9 mouse cellular contexts compared by ENCODE assay signal in the genomic region with DNA sequence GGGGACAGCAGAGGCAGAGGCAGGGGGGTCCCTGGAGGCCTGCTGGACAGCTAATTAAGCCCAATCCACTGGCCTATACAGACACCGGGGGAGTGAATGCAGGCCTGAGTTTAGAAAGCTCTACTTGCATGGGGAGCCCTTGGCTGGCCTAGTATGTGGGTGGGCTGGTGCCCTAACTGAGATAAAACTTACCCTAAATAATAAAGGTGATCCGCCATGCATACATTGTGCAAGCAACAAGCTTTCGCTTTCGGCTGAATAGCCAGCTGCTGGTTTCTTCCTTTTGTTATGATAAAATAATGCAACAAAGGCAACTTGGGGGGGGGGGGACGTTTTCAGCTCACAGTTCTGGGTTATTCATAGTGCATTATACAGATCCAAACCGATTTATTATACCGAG. TPM values are rescaled to one million over a fixed set of nuclear protein-coding genes. Genes with fewer than 3 reads are reported as not detected.
DNase-seq lines count a peak whose midpoint lies in the region; ATAC-seq and TF ChIP-seq lines count a peak whose summit lies in the region.
"Had no signal": no experiment of that assay in that cellular context is flagged by ENCODE, and none has a peak within 500 bp of the region (broad histone marks: within the 10 kb centered on the region; RNA-seq: fewer than 3 reads in every experiment).

No protein-coding gene starts in this region.

- H3K9ac ChIP-seq in forebrain, embryonic 13.5 days = no peak overlapping the region
- no peak overlapping the region for H3K9ac ChIP-seq in forebrain, embryonic 11.5 days (ENCODE audit: low read length)
- H3K9ac ChIP-seq in lung, postnatal 0 days (replicated peaks; ENCODE audit: low read depth) = no peak overlapping the region
- no peak overlapping the region for H3K9ac ChIP-seq in midbrain, embryonic 14.5 days (replicated peaks; ENCODE audit: low read length)
- H3K9ac ChIP-seq in intestine, embryonic 15.5 days = no peak overlapping the region

- TF ChIP-seq CTCF in lung, postnatal 0 days (IDR thresholded peaks at IDR 0.05) = no peak

- H3K9me3 ChIP-seq in forebrain, embryonic 13.5 days (replicated peaks) = no peaks in the 10 kb centered on the region
- no peaks in the 10 kb centered on the region for H3K9me3 ChIP-seq in forebrain, embryonic 11.5 days (ENCODE audit: control insufficient read depth, low read length)
- H3K9me3 ChIP-seq in lung, postnatal 0 days (ENCODE audit: low read length) = no peaks in the 10 kb centered on the region
- no peaks in the 10 kb centered on the region for H3K9me3 ChIP-seq in midbrain, embryonic 14.5 days (ENCODE audit: control insufficient read depth, low read length)
- H3K9me3 ChIP-seq in intestine, embryonic 15.5 days = no peaks in the 10 kb centered on the region

- no peaks in the 10 kb centered on the region for H3K36me3 ChIP-seq in forebrain, embryonic 13.5 days (ENCODE audit: poor library complexity, severe bottlenecking)
- H3K36me3 ChIP-seq in forebrain, embryonic 11.5 days (ENCODE audit: control insufficient read depth, insufficient read depth, low read length) = no peaks in the 10 kb centered on the region
- H3K36me3 ChIP-seq in lung, postnatal 0 days (ENCODE audit: insufficient read depth, low read length) = no peaks in the 10 kb centered on the region
- H3K36me3 ChIP-seq in midbrain, embryonic 14.5 days (ENCODE audit: control insufficient read depth, insufficient read depth, low read length) = no peaks in the 10 kb centered on the region
- no peaks in the 10 kb centered on the region for H3K36me3 ChIP-seq in intestine, embryonic 15.5 days

- ATAC-seq in forebrain, embryonic 13.5 days = no peak
- no peak for ATAC-seq in forebrain, embryonic 11.5 days (replicated peaks; ENCODE audit: low FRiP score)
- ATAC-seq in lung, postnatal 0 days = no peak
- no peak for ATAC-seq in midbrain, embryonic 14.5 days (ENCODE audit: low FRiP score, low TSS enrichment)
- no peak for ATAC-seq in intestine, embryonic 15.5 days

- WGBS in forebrain, embryonic 13.5 days = 38% methylated on average over 7 of the region's 7 CpGs
- 49% methylated on average over 7 of the region's 7 CpGs for WGBS in forebrain, embryonic 11.5 days
- WGBS in lung, postnatal 0 days = 87% methylated on average over 7 of the region's 7 CpGs
- WGBS in midbrain, embryonic 14.5 days = 25% methylated on average over 7 of the region's 7 CpGs
- 86% methylated on average over 7 of the region's 7 CpGs for WGBS in intestine, embryonic 15.5 days

- peak overlapping the region; percentile 68; the same call in 1 of the 2 replicates for H3K4me2 ChIP-seq in forebrain, embryonic 13.5 days
- H3K4me2 ChIP-seq in forebrain, embryonic 11.5 days (ENCODE audit: low read depth, low read length, severe bottlenecking) = no peak overlapping the region
- H3K4me2 ChIP-seq in lung, postnatal 0 days (replicated peaks; ENCODE audit: low read depth, low read length) = no peak overlapping the region
- peak overlapping the region; percentile 74; the same call in 1 of the 2 replicates for H3K4me2 ChIP-seq in midbrain, embryonic 14.5 days (ENCODE audit: low read length)
- no peak overlapping the region for H3K4me2 ChIP-seq in intestine, embryonic 15.5 days (replicated peaks)

- H3K4me3 ChIP-seq in forebrain, embryonic 13.5 days = no peak overlapping the region
- no peak overlapping the region for H3K4me3 ChIP-seq in forebrain, embryonic 11.5 days (ENCODE audit: low read depth, low read length)
- H3K4me3 ChIP-seq in lung, postnatal 0 days (ENCODE audit: low read depth, low read length) = no peak overlapping the region
- H3K4me3 ChIP-seq in midbrain, embryonic 14.5 days (replicated peaks; ENCODE audit: low read depth, low read length) = no peak overlapping the region
- no peak overlapping the region for H3K4me3 ChIP-seq in intestine, embryonic 15.5 days (replicated peaks)

- H3K4me1 ChIP-seq in forebrain, embryonic 13.5 days = peaks cover 12% of the 10 kb centered on the region
- no peaks in the 10 kb centered on the region; the same call in 1 of the 2 replicates for H3K4me1 ChIP-seq in forebrain, embryonic 11.5 days (replicated peaks; ENCODE audit: control insufficient read depth, insufficient read depth, low read length)
- H3K4me1 ChIP-seq in lung, postnatal 0 days (ENCODE audit: insufficient read depth, low read depth, low read length) = 0 out of 2 replicates have a peak, but pooled peaks cover 3% of the 10 kb centered on the region
- peaks cover 8% of the 10 kb centered on the region for H3K4me1 ChIP-seq in midbrain, embryonic 14.5 days (ENCODE audit: control insufficient read depth, insufficient read depth, low read length)
- no peaks in the 10 kb centered on the region for H3K4me1 ChIP-seq in intestine, embryonic 15.5 days (replicated peaks)

- H3K27ac ChIP-seq in forebrain, embryonic 13.5 days = no peak overlapping the region
- H3K27ac ChIP-seq in forebrain, embryonic 11.5 days (ENCODE audit: low read depth, low read length) = no peak overlapping the region
- H3K27ac ChIP-seq in lung, postnatal 0 days (ENCODE audit: low read length) = peak overlapping the region; percentile 26; the same call in 1 of the 2 replicates
- no peak overlapping the region for H3K27ac ChIP-seq in midbrain, embryonic 14.5 days (replicated peaks; ENCODE audit: low read depth, low read length)
- no peak overlapping the region for H3K27ac ChIP-seq in intestine, embryonic 15.5 days

- DNase-seq in forebrain, embryonic 11.5 days (ENCODE audit: low spot score) = no peak
- DNase-seq in lung, postnatal 0 days (ENCODE audit: low spot score) = no peak
- no peak for DNase-seq in lung, postnatal 10 days
- peak; percentile 35 for DNase-seq in ZHBTc4 (ENCODE audit: low read depth, low spot score)
- no peak for DNase-seq in midbrain, embryonic 14.5 days
- no peak for DNase-seq in right cerebral cortex, postnatal 10 days (ENCODE audit: low spot score in 2 of 2)
- DNase-seq: kidney, postnatal 14 days had no signal

- H3K27me3 ChIP-seq in forebrain, embryonic 13.5 days = peaks cover 2% of the 10 kb centered on the region; the same call in 1 of the 2 replicates
- no peaks in the 10 kb centered on the region for H3K27me3 ChIP-seq in forebrain, embryonic 11.5 days (ENCODE audit: control insufficient read depth, insufficient read depth, low read length)
- no peaks in the 10 kb centered on the region for H3K27me3 ChIP-seq in lung, postnatal 0 days (replicated peaks; ENCODE audit: insufficient read depth, low read length)
- H3K27me3 ChIP-seq in midbrain, embryonic 14.5 days (ENCODE audit: control insufficient read depth, insufficient read depth, low read length) = no peaks in the 10 kb centered on the region
- no peaks in the 10 kb centered on the region for H3K27me3 ChIP-seq in intestine, embryonic 15.5 days (replicated peaks)

- no peak for TF ChIP-seq EP300 in lung, postnatal 0 days (IDR thresholded peaks at IDR 0.05)

RNA-seq across cellular contexts. Expression of a gene that starts 18.9 kb away (rescaled TPM):
- polyA plus RNA-seq in forebrain, embryonic 13.5 days (2015; fragmentation: Nextera tagmentation; extraction: Ambion mirVana) = 514 and 545 TPM in 2 replicates
- polyA plus RNA-seq in forebrain, embryonic 11.5 days (2014; fragmentation: Nextera tagmentation; extraction: Ambion mirVana) = 782 and 811 TPM in 2 replicates
- polyA plus RNA-seq in lung, postnatal 0 days (2015; fragmentation: Nextera tagmentation; extraction: Ambion mirVana) = 393 and 433 TPM in 2 replicates
- polyA plus RNA-seq in midbrain, embryonic 14.5 days (2014; fragmentation: Nextera tagmentation; extraction: Ambion mirVana) = 215 and 312 TPM in 2 replicates
- polyA plus RNA-seq in intestine, embryonic 15.5 days (2015; fragmentation: Nextera tagmentation; extraction: Ambion mirVana) = 791 and 835 TPM in 2 replicates

RNA-seq across cellular contexts. Expression of a gene that starts 19.3 kb away (rescaled TPM):
- polyA plus RNA-seq in forebrain, embryonic 13.5 days (2015; fragmentation: Nextera tagmentation; extraction: Ambion mirVana) = 15.1 and 17.1 TPM in 2 replicates
- polyA plus RNA-seq in forebrain, embryonic 11.5 days (2014; fragmentation: Nextera tagmentation; extraction: Ambion mirVana) = 14.4 and 16.9 TPM in 2 replicates
- 0.97 and 1.3 TPM in 2 replicates for polyA plus RNA-seq in lung, postnatal 0 days (2015; fragmentation: Nextera tagmentation; extraction: Ambion mirVana)
- 10.1 and 13.2 TPM in 2 replicates for polyA plus RNA-seq in midbrain, embryonic 14.5 days (2014; fragmentation: Nextera tagmentation; extraction: Ambion mirVana)
- 4.5 and 5.1 TPM in 2 replicates for polyA plus RNA-seq in intestine, embryonic 15.5 days (2015; fragmentation: Nextera tagmentation; extraction: Ambion mirVana)

RNA-seq across cellular contexts. Expression of a gene that starts 40.2 kb away (rescaled TPM):
- 185 and 192 TPM in 2 replicates for polyA plus RNA-seq in forebrain, embryonic 13.5 days (2015; fragmentation: Nextera tagmentation; extraction: Ambion mirVana)
- 118 and 123 TPM in 2 replicates for polyA plus RNA-seq in forebrain, embryonic 11.5 days (2014; fragmentation: Nextera tagmentation; extraction: Ambion mirVana)
- polyA plus RNA-seq in lung, postnatal 0 days (2015; fragmentation: Nextera tagmentation; extraction: Ambion mirVana) = 80.9 and 81.9 TPM in 2 replicates
- polyA plus RNA-seq in midbrain, embryonic 14.5 days (2014; fragmentation: Nextera tagmentation; extraction: Ambion mirVana) = 152 and 165 TPM in 2 replicates
- 84.7 and 90.5 TPM in 2 replicates for polyA plus RNA-seq in intestine, embryonic 15.5 days (2015; fragmentation: Nextera tagmentation; extraction: Ambion mirVana)

RNA-seq across cellular contexts. Expression of a gene that starts 56.3 kb away (rescaled TPM):
- polyA plus RNA-seq in forebrain, embryonic 13.5 days (2015; fragmentation: Nextera tagmentation; extraction: Ambion mirVana) = 3.0 and 4.1 TPM in 2 replicates
- 2.8 and 3.9 TPM in 2 replicates for polyA plus RNA-seq in forebrain, embryonic 11.5 days (2014; fragmentation: Nextera tagmentation; extraction: Ambion mirVana)
- 12.4 and 19.8 TPM in 2 replicates for polyA plus RNA-seq in lung, postnatal 0 days (2015; fragmentation: Nextera tagmentation; extraction: Ambion mirVana)
- polyA plus RNA-seq in midbrain, embryonic 14.5 days (2014; fragmentation: Nextera tagmentation; extraction: Ambion mirVana) = 1.4 and 1.7 TPM in 2 replicates
- 1.8 and 3.2 TPM in 2 replicates for polyA plus RNA-seq in intestine, embryonic 15.5 days (2015; fragmentation: Nextera tagmentation; extraction: Ambion mirVana)

Comparison
In these comparisons a context has a peak if more than half of its experiments do, and no peak if none do; other contexts are left out.
1. H3K4me2 ChIP-seq: peak in forebrain, embryonic 13.5 days (single experiment) and midbrain, embryonic 14.5 days (single experiment); none in forebrain, embryonic 11.5 days (single experiment), lung, postnatal 0 days (single experiment) and intestine, embryonic 15.5 days (single experiment).